Mouse (Mus musculus): Measurements from ENCODE around the gene Retnla.

DNA sequence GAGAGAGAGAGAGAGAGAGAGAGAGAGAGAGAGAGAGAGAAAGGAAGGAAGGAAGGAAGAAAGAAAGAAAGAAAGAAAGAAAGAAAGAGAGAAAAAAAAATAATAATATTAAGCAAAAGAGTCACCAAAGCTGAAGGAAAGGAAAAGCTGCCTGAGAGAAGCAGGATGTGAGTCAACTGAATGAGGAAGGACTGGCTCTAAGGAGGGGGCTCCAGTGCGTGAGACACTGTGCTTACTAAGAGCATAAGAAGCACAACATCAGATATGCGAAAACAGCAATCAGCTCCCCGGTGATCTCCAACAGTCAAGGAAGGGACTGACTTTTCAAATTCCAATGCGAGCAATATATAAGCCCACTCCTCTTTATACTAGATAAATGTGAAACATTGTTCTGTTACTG, 13.3 kb upstream of the Retnla start:
- TF ChIP-seq CTCF (IDR thresholded peaks at IDR 0.05; ENCODE audit: control insufficient read depth, insufficient read depth, insufficient read length) = no peak
- no peak for TF ChIP-seq USF1 (IDR thresholded peaks at IDR 0.05; ENCODE audit: low read depth)
- TF ChIP-seq CEBPB (IDR thresholded peaks at IDR 0.05; ENCODE audit: low read depth) = no peak
- TF ChIP-seq MYOG (IDR thresholded peaks at IDR 0.05; ENCODE audit: control insufficient read depth, extremely low read depth, insufficient read length) = no peak
- no peak for TF ChIP-seq MAX (IDR thresholded peaks at IDR 0.05)
- no peak for TF ChIP-seq MYOD1 (IDR thresholded peaks at IDR 0.05; ENCODE audit: control insufficient read depth, insufficient read length, low read depth)
